Mouse (Mus musculus) heart, adult 2 months (tissue): Measurements from ENCODE around the gene Dlg5.

Experiments
- CTCF ChIP-seq: fragments of 200-600 bp; IDR thresholded peaks from 2 replicates; pipeline ENCODE4 v1.8.1; 2022; ENCODE audit warnings: antibody characterized with exemption, mild to moderate bottlenecking, moderate library complexity
- EP300 ChIP-seq: fragments of 200-500 bp; IDR thresholded peaks from 2 replicates; pipeline ENCODE4 v1.6.1; 2011; ENCODE audit warnings: low read depth, low read length, control low read depth; ENCODE audit not compliant: insufficient read depth
- POLR2A ChIP-seq: fragments of 200-500 bp; IDR thresholded peaks from 2 replicates; pipeline ENCODE4 v1.6.1; 2011; ENCODE audit warnings: mild to moderate bottlenecking, low read depth, low read length, control low read depth; ENCODE audit not compliant: insufficient read depth

- TF ChIP-seq EP300 (no peak), POLR2A (no peak), CTCF (no peak)
These were observed 3.7 kb downstream of the Dlg5 start for GRCm38 (mm10) chr14:24242016-24242415.
